Mouse (Mus musculus) embryonic fibroblast, embryonic 13.5 days (primary cell): ENCODE results near the gene Upf2.

Experiments
- CTCF ChIP-seq: IDR thresholded peaks from 2 replicates; pipeline ENCODE4 v1.5.1; 2011; ENCODE audit warnings: mild to moderate bottlenecking, control low read depth, low read length, moderate library complexity, borderline replicate concordance; ENCODE audit not compliant: insufficient read depth
- POLR2A ChIP-seq: IDR thresholded peaks from 2 replicates; pipeline ENCODE4 v1.6.1; 2011; ENCODE audit warnings: low read depth, mild to moderate bottlenecking, control low read depth, low read length, moderate library complexity

GRCm38 (mm10) chr2:6020570-6020969 is 69.3 kb downstream of the Upf2 start:
- TF ChIP-seq CTCF = no peak
- TF ChIP-seq POLR2A = no peak
